Mouse (Mus musculus) gastrocnemius, postnatal 4 days (tissue): Measurements from ENCODE around the gene Morf4l1. TPM values are rescaled to one million over a fixed set of nuclear protein-coding genes. Genes with fewer than 3 reads are reported as not detected.
A peak's percentile ranks its signal among the peaks of the same experiment; 100 is the strongest.

ENCODE experiments used
- DNase-seq, 2 experiments: peaks; one replicate each; pipeline ENCODE4 v3.0.0; 2021 to 2022; ENCODE audit warnings: low spot score in 2 of 2, mixed read lengths in 2 of 2
- long read RNA-seq, 2 experiments: library from polyadenylated mRNA; stranded (forward); transcript quantifications; one replicate each; pipeline ENCODE4 v2.0.0; 2021
- total RNA-seq, 2 experiments: library from RNA; stranded (reverse); gene quantifications; 2 replicates each; pipeline ENCODE4 v1.2.3; 2021

The Morf4l1 gene
- total RNA-seq = 100 to 1,000 TPM; 264 to 265 TPM
- long read RNA-seq, experiment 1, transcript Morf4l1-201 (13 exons, 1,882 nt) = minor isoform, 33 of 215 reads
- long read RNA-seq, experiment 1, transcript Morf4l1-202 (12 exons, 1,824 nt) = major isoform, 130 of 215 reads
- long read RNA-seq, experiment 1, partial matches to known transcripts = 43 of 215 reads
- long read RNA-seq, experiment 1, other reads (novel, unspliced or antisense) = 9 of 215 reads
- long read RNA-seq, experiment 2, transcript Morf4l1-201 (13 exons, 1,882 nt) = minor isoform, 27 of 191 reads
- long read RNA-seq, experiment 2, transcript Morf4l1-202 (12 exons, 1,824 nt) = major isoform, 118 of 191 reads
- long read RNA-seq, experiment 2, partial matches to known transcripts = 35 of 191 reads
- long read RNA-seq, experiment 2, other reads (novel, unspliced or antisense) = 10 of 191 reads

DNA sequence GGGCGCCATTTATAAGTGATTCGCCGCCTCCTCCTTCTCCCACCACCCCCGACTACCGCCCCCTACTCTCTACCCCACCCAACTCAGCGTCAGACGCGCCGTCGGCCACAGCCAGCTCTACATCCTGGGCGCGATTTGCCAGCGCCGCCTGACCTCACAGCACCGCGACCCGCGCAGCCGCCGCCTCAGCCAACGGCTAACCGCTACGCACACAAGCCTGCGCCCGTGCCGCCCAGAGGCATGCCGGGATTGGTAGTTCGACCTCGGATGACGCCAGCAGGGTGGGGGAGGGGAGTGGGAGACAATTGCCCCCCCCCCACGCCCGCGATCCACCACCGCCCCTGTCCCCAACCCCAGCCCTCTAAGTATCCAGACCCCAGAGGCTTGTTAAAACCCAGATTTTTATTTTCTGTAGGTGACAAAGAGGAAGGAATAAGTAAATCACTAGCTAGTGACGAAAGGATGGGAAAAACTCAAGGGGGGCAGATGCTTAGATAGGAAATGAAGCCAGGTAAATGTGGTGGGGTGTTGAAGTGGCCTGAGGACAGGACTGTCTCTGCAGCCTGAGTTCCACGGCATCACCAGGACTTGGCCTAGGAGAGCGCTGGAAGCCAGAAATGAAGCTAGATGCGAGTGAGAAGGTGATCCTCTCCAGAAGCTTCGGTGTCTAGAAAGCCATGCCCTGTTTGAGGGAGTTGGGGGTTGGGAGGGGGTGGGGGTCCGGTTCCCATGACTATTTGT is at the start of gene Morf4l1:
Morf4l1 (minus strand) TSS at position 208 of the 741 bp plus-strand sequence.
- peak; percentile 94 to 97 for DNase-seq

GRCm38 (mm10) chr9:90163749-90164095 is 49.1 kb upstream of the Morf4l1 start:
- peak; percentile 43 to 73 for DNase-seq

- peak; percentile 34 to 69 for DNase-seq
Observed at GRCm38 (mm10) chr9:90162926-90163748, 48.6 kb upstream of the Morf4l1 start, which contains the start of gene Adamts7. Adamts7 (plus strand) TSS chr9:90163069.

GRCm38 (mm10) chr9:90162243-90162925 is 47.8 kb upstream of the Morf4l1 start:
- DNase-seq = peak; percentile 60 to 77

- no peak for DNase-seq
Observed at GRCm38 (mm10) chr9:90146869-90147268, 32.3 kb upstream of the Morf4l1 start.

GRCm38 (mm10) chr9:90145788-90146187 is 31.2 kb upstream of the Morf4l1 start:
- peak; percentile 29 to 67 for DNase-seq

GRCm38 (mm10) chr9:90136678-90136965 is 22.0 kb upstream of the Morf4l1 start:
- DNase-seq = no peak

- DNase-seq = no peak
Observed at GRCm38 (mm10) chr9:90135963-90136677, 21.5 kb upstream of the Morf4l1 start.

DNA sequence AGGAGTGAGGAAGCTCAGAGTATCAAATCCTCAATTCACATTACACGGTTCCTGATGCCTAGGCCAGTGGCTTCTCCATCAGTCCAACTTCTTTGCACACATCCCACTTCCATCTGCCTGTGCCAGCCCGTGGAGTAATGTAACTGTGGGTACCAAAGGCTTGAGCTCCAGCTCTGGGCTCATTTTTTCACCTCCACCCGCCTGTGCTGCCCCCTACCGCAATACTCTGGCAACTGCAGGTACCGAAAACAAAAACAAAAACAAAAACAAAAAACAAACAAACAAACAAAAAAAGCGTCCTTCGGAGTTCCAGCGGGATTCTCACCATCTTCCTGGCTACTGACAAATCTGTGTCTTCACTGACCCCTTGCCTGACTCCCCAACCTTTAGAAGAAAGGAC is 20.9 kb upstream of the Morf4l1 start:
- no peak for DNase-seq

- DNase-seq = no peak
Observed at GRCm38 (mm10) chr9:90133562-90134355, 19.2 kb upstream of the Morf4l1 start.

DNA sequence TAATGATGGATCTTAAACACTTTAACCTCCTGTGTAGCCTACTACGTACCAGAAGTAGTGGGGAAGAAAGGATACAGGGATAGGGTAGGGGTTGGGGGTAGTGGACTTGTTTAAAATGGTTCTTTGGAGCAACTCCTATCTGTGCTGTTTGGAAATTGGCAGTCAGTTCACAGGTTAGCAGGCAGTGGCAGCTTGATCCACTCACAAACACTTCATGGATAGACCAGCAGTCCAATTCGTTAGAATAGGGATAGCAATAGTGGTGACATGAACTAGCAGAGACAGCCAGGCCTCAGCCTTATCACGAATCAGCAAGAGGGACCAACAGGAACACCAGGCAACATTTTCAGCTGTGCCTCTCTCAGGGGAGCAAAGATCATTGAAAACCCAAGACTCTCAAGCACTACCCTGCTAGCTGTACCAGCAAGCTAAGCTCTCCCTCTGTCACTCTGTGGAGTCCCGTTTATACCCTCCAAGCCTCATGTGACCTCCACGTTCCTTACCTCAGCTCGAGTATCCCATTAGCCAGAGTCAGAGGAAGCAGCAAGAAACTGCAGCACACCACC is 14.1 kb upstream of the Morf4l1 start:
- DNase-seq = no peak

DNA sequence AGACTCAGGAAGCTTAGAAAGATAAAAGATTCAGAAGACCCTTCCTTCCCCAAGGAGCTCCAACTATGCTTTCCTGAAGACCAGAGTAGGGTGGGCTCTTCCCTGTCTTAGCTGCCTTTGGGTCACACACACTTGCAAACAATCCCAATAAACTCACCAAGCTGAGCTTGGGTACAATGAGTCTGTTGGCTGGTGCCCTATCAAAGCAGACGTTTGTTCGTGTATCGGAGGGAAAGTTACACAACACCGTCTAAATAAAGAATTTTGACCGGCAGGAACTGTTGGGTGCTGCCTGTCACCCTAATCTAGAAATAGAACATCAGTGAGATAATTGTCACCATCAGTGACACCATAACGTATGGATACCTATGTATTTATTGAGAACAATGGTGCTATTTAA is 12.6 kb upstream of the Morf4l1 start:
- DNase-seq = no peak

GRCm38 (mm10) chr9:90126260-90127010 is 11.9 kb upstream of the Morf4l1 start:
- DNase-seq = peak in 1 of 2 experiments; percentile 65

- DNase-seq = no peak
Observed at GRCm38 (mm10) chr9:90125416-90126099, 11.0 kb upstream of the Morf4l1 start.

GRCm38 (mm10) chr9:90124873-90125245 is 10.3 kb upstream of the Morf4l1 start:
- no peak for DNase-seq

DNA sequence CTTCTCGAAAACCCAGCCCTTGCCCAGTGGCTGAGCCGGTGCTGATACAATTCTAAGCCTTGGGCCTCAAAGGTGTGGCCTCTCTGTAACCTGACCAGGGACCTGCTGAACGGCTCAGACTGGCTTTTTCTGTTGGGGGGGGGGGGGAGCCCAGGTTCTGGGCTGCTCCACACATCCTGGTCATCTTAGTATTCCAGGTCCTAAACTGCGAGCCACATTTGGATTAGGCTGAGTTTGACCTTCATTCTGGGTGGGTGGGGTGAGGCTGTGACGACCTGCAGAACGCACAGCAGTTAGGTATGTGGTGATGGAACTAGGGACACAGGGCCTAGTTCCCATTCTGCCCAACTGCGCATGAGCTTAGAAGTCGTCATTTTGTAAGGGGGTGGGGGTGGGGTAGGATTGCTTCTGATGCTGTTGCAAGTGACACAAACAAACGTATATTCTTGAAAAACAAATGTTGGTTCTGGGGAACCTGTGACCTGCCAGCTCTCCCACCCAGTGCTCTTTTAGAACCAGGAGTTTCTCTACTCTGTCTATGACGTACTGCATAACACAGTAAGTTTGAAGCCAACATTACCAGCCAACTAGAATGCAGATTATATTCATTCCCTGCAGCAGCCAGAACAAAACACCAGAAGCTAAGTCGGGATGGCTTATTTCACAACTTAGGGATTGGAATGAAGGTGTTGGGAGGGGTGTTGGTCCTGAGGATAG is 9.7 kb upstream of the Morf4l1 start:
- no peak for DNase-seq

- no peak for DNase-seq
Observed at GRCm38 (mm10) chr9:90122246-90122740, 7.7 kb upstream of the Morf4l1 start.
